Mouse (Mus musculus): ENCODE results near the gene Fat3. TPM values are rescaled to one million over a fixed set of nuclear protein-coding genes. Genes with fewer than 3 reads are reported as not detected.

Fat3 gene
- 0.77 and 1.0 TPM in 2 replicates for polyA plus RNA-seq (2015; fragmentation: Nextera tagmentation; extraction: Ambion mirVana)

GRCm38 (mm10) chr9:16501186-16501711 is at the start of gene Fat3:
Gene Fat3 (minus strand): TSS chr9:16501285.
- Histone ChIP-seq H3K4me2 (peak within 1 kb of the TSS; percentile 95), H3K27ac (peak within 1 kb of the TSS; percentile 74), H3K9ac (peak within 1 kb of the TSS; percentile 57), H3K4me1 (replicated peaks) (peaks cover 17% of the 10 kb centered on the region), H3K36me3 (no peaks in the 10 kb centered on the region), H3K27me3 (peaks cover 26% of the 10 kb centered on the region), H3K4me3 (peak within 1 kb of the TSS; percentile 63), H3K9me3 (replicated peaks) (no peaks in the 10 kb centered on the region)
- peak; percentile 17 for ATAC-seq (replicated peaks; ENCODE audit: insufficient number of reproducible peaks, insufficient read depth, low FRiP score, low read depth)
- under 1% methylated on average over 21 of the region's 21 CpGs for WGBS

GRCm38 (mm10) chr9:16532884-16533283 is 31.8 kb upstream of the Fat3 start:
- no peaks in the 10 kb centered on the region for H3K27me3 ChIP-seq
- H3K36me3 ChIP-seq = no peaks in the 10 kb centered on the region
- H3K4me2 ChIP-seq = no peak overlapping the region
- no peak overlapping the region for H3K27ac ChIP-seq
- WGBS = 46% methylated on average over 1 of the region's 1 CpGs
- H3K4me3 ChIP-seq = no peak overlapping the region
- H3K4me1 ChIP-seq (replicated peaks) = no peaks in the 10 kb centered on the region
- no peak overlapping the region for H3K9ac ChIP-seq
- no peak for ATAC-seq (replicated peaks; ENCODE audit: insufficient number of reproducible peaks, insufficient read depth, low FRiP score, low read depth)
- no peaks in the 10 kb centered on the region for H3K9me3 ChIP-seq (replicated peaks)

GRCm38 (mm10) chr9:16517543-16517942 is 16.5 kb upstream of the Fat3 start:
- whole genome bisulfite sequencing = 48% methylated on average over 1 of the region's 1 CpGs
- H3K36me3 ChIP-seq = no peaks in the 10 kb centered on the region
- H3K27ac ChIP-seq = no peak overlapping the region
- no peaks in the 10 kb centered on the region for H3K27me3 ChIP-seq
- no peak overlapping the region for H3K4me2 ChIP-seq
- H3K4me1 ChIP-seq (replicated peaks) = no peaks in the 10 kb centered on the region
- H3K9ac ChIP-seq = no peak overlapping the region
- ATAC-seq (replicated peaks; ENCODE audit: insufficient number of reproducible peaks, insufficient read depth, low FRiP score, low read depth) = no peak
- H3K9me3 ChIP-seq (replicated peaks) = no peaks in the 10 kb centered on the region
- no peak overlapping the region for H3K4me3 ChIP-seq

GRCm38 (mm10) chr9:16512005-16512404 is 10.9 kb upstream of the Fat3 start:
- Histone ChIP-seq H3K9ac (no peak overlapping the region), H3K4me1 (replicated peaks) (no peaks in the 10 kb centered on the region), H3K9me3 (replicated peaks) (no peaks in the 10 kb centered on the region), H3K4me2 (no peak overlapping the region), H3K36me3 (no peaks in the 10 kb centered on the region), H3K27me3 (no peaks in the 10 kb centered on the region), H3K4me3 (no peak overlapping the region), H3K27ac (no peak overlapping the region)
- no peak for ATAC-seq (replicated peaks; ENCODE audit: insufficient number of reproducible peaks, insufficient read depth, low FRiP score, low read depth)
- WGBS = 50% methylated on average over 1 of the region's 1 CpGs

- Histone ChIP-seq H3K27ac (no peak overlapping the region), H3K4me3 (no peak overlapping the region), H3K4me1 (replicated peaks) (peaks cover 16% of the 10 kb centered on the region), H3K9ac (no peak overlapping the region), H3K27me3 (peaks cover 13% of the 10 kb centered on the region), H3K9me3 (replicated peaks) (no peaks in the 10 kb centered on the region), H3K36me3 (no peaks in the 10 kb centered on the region), H3K4me2 (no peak overlapping the region)
- 55% methylated on average over 2 of the region's 2 CpGs for WGBS
- no peak for ATAC-seq (replicated peaks; ENCODE audit: insufficient number of reproducible peaks, insufficient read depth, low FRiP score, low read depth)
These were observed 2.7 kb upstream of the Fat3 start for GRCm38 (mm10) chr9:16503776-16504175.

GRCm38 (mm10) chr9:16502673-16503343 is 1.7 kb upstream of the Fat3 start:
- 11% methylated on average over 13 of the region's 13 CpGs for WGBS
- Histone ChIP-seq H3K27me3 (peaks cover 20% of the 10 kb centered on the region), H3K4me3 (peak overlapping the region; percentile 63), H3K4me1 (replicated peaks) (peaks cover 17% of the 10 kb centered on the region), H3K27ac (peak overlapping the region; percentile 74), H3K4me2 (peak overlapping the region; percentile 95), H3K9me3 (replicated peaks) (no peaks in the 10 kb centered on the region), H3K36me3 (no peaks in the 10 kb centered on the region), H3K9ac (peak overlapping the region; percentile 57; the same call in 1 of the 2 replicates)
- no peak for ATAC-seq (replicated peaks; ENCODE audit: insufficient number of reproducible peaks, insufficient read depth, low FRiP score, low read depth)

GRCm38 (mm10) chr9:16501990-16502672 is 1.0 kb upstream of the Fat3 start:
- H3K27ac ChIP-seq = peak overlapping the region; percentile 74

GRCm38 (mm10) chr9:16500382-16501185 is 501 bp downstream of the Fat3 start:
- peak; percentile 33; the same call in 1 of the 2 replicates for ATAC-seq (replicated peaks; ENCODE audit: insufficient number of reproducible peaks, insufficient read depth, low FRiP score, low read depth)
- H3K27ac ChIP-seq = peak overlapping the region; percentile 28
- H3K36me3 ChIP-seq = no peaks in the 10 kb centered on the region
- no peaks in the 10 kb centered on the region for H3K9me3 ChIP-seq (replicated peaks)
- H3K27me3 ChIP-seq = peaks cover 26% of the 10 kb centered on the region
- peak overlapping the region; percentile 95 for H3K4me2 ChIP-seq
- peaks cover 17% of the 10 kb centered on the region for H3K4me1 ChIP-seq (replicated peaks)
- H3K9ac ChIP-seq = peak overlapping the region; percentile 57
- WGBS = under 1% methylated on average over 41 of the region's 41 CpGs
- H3K4me3 ChIP-seq = peak overlapping the region; percentile 63

More at GRCm38 (mm10) chr9:16501990-16502672, 1.0 kb upstream of the Fat3 start:
- ATAC-seq (replicated peaks; ENCODE audit: insufficient number of reproducible peaks, insufficient read depth, low FRiP score, low read depth) = peak; percentile 71
- no peaks in the 10 kb centered on the region for H3K9me3 ChIP-seq (replicated peaks)
- peak overlapping the region; percentile 95 for H3K4me2 ChIP-seq
- peak overlapping the region; percentile 63 for H3K4me3 ChIP-seq
- H3K27me3 ChIP-seq = peaks cover 26% of the 10 kb centered on the region
- no peaks in the 10 kb centered on the region for H3K36me3 ChIP-seq
- WGBS = under 1% methylated on average over 46 of the region's 52 CpGs
- peak overlapping the region; percentile 57 for H3K9ac ChIP-seq
- H3K4me1 ChIP-seq (replicated peaks) = peaks cover 17% of the 10 kb centered on the region

GRCm38 (mm10) chr9:16499621-16500381 is 1.3 kb downstream of the Fat3 start:
- Histone ChIP-seq H3K4me3 (peak overlapping the region; percentile 63), H3K27ac (peak overlapping the region; percentile 28), H3K4me1 (replicated peaks) (peaks cover 17% of the 10 kb centered on the region), H3K9ac (peak overlapping the region; percentile 57), H3K36me3 (no peaks in the 10 kb centered on the region), H3K27me3 (peaks cover 26% of the 10 kb centered on the region), H3K4me2 (peak overlapping the region; percentile 95), H3K9me3 (replicated peaks) (no peaks in the 10 kb centered on the region)
- ATAC-seq (replicated peaks; ENCODE audit: insufficient number of reproducible peaks, insufficient read depth, low FRiP score, low read depth) = 0 out of 2 replicates have a peak, but pooled peaks have one; percentile 0
- under 1% methylated on average over 35 of the region's 35 CpGs for WGBS

GRCm38 (mm10) chr9:16498876-16499275 is 2.2 kb downstream of the Fat3 start:
- no peak for ATAC-seq (replicated peaks; ENCODE audit: insufficient number of reproducible peaks, insufficient read depth, low FRiP score, low read depth)
- Histone ChIP-seq H3K4me1 (replicated peaks) (peaks cover 17% of the 10 kb centered on the region), H3K4me2 (peak overlapping the region; percentile 95), H3K27ac (no peak overlapping the region), H3K27me3 (peaks cover 26% of the 10 kb centered on the region), H3K9me3 (replicated peaks) (no peaks in the 10 kb centered on the region), H3K4me3 (no peak overlapping the region), H3K9ac (no peak overlapping the region), H3K36me3 (no peaks in the 10 kb centered on the region)
- 10% methylated on average over 4 of the region's 4 CpGs for WGBS

Measured in heart, embryonic 15.5 days (tissue).